Mouse (Mus musculus) Muller cell, postnatal 12 days (primary cell): Measurements from ENCODE around the gene Socs7.

Experiments
- DNase-seq: peaks from one replicate; pipeline ENCODE4 v3.0.0-alpha.2; 2015; ENCODE audit errors: inconsistent ontology term

The Socs7 gene

DNA sequence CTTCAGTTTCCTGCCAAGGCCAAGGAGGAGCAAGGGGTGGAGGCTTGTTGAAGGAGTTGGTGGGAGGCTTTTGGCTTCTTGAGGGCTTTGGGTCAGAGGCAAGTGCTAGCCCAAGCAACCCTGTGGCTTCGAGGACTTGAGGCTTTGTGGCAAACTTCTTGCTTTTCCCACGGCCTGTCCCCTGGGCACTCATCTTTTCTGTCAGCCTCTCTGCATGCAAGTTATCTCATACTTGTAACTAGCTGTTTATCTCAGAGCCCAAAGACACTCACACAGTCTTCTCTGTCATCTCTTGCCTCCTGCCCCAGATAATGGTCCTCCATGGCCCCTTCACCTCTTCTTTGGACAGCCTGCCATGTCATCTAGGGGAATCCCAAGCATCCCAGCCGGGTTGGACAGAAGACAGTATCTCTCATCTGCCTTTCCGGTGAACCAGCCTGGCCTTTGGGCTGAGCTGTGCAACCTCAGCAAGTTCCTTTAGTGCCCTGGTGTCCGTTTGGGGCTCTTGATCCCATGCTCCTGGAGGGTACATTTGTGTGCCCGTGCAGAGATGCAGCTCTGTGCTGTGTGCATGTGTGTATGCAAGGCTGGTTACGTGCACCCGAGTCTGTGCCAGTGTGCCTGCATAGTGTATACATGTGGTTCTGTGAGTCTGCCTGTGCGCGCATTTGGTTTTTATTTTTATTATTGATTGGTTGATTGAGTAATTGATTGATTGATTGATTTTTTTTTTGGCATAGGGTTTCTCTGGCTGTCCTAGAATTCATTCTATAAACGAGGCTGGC, 80.7 kb downstream of the Socs7 start:
- no peak for DNase-seq

- no peak for DNase-seq
Measured at GRCm38 (mm10) chr11:97445596-97445995, 83.2 kb downstream of the Socs7 start.

GRCm38 (mm10) chr11:97445999-97446511, 83.7 kb downstream of the Socs7 start:
- no peak for DNase-seq

DNA sequence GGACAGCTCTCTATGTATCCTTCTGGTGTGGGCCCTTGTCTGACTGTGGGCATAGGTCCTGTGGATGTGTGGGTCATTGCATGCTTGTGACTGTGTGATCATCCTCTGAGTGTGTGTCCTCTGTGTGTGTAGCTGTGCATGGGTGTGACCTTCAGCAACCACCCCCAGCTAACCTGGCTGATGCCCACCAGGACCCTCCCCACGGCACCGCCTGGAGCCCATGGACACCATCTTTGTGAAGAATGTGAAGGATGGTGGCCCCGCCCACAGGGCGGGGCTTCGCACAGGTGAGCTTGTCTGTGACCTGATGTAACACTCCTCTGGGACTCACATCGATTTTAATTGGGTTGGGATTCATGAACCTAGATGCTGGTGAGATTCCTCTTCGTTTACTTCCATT, 85.6 kb downstream of the Socs7 start:
- DNase-seq = no peak
